Mouse (Mus musculus) cortical plate, adult 2 months (tissue): ENCODE data around the gene Cyp2d12.
"Not testable (repeated sequence)": the region's sequence is repeated elsewhere in the genome, so short reads cannot be mapped to it uniquely, and the experiment has no call there.

ENCODE experiments used
- CTCF ChIP-seq: fragments of 200-500 bp; IDR thresholded peaks from 2 replicates; pipeline ENCODE4 v1.5.1; 2011; ENCODE audit warnings: mild to moderate bottlenecking, control low read depth, low read length; ENCODE audit not compliant: insufficient read depth; ENCODE audit errors: extremely low read depth
- POLR2A ChIP-seq: fragments of 200-500 bp; IDR thresholded peaks from 2 replicates; pipeline ENCODE4 v1.6.1; 2011; ENCODE audit warnings: mild to moderate bottlenecking, low read length, control low read depth; ENCODE audit not compliant: insufficient read depth; ENCODE audit errors: extremely low read depth

GRCm38 (mm10) chr15:82512111-82512510 is 42.8 kb upstream of the Cyp2d12 start:
- not testable (repeated sequence) for TF ChIP-seq CTCF, POLR2A
